Mouse (Mus musculus): ENCODE results near the gene Plekhh1. TPM values are rescaled to one million over a fixed set of nuclear protein-coding genes. Genes with fewer than 3 reads are reported as not detected.

Gene Plekhh1
- total RNA-seq, 1 experiment, result 11.2 TPM

DNA sequence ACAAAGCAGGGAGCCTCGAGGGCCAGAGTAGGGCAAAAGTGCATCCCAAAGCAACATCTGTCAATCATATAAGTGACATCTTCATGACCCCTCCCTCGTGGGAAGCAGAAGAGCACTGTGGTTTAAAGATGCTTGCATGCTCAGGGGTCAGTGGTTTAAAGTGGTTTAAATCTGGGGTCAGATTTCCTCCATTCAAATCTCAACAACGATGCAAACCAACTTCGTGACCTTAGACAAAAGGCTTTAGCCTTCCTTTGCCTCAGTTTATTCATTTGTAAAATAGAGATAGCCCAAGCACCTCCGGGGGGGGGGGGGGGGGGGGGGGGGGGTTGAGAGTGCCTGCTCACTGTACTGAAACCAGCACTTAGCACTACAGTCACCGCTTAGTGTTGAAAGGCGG lies 32.3 kb upstream of the Plekhh1 start:
- in situ Hi-C loops (cut with MboI; ENCODE audit: low sequenced_read_pairs in 2 of 2, unreplicated experiment in 2 of 2), result no loop called here
- TF ChIP-seq HCFC1 (IDR thresholded peaks at IDR 0.05; ENCODE audit: borderline replicate concordance, insufficient read depth, low read length), result no peak
- no peak for TF ChIP-seq ZNF384 (IDR thresholded peaks at IDR 0.05; ENCODE audit: low read depth, low read length)
- TF ChIP-seq ZC3H11A (IDR thresholded peaks at IDR 0.05; ENCODE audit: borderline replicate concordance, low read depth, low read length), result no peak
- no peak for TF ChIP-seq MAFK (IDR thresholded peaks at IDR 0.05; ENCODE audit: insufficient read depth, low read depth, low read length)
- TF ChIP-seq CHD2 (IDR thresholded peaks at IDR 0.05; ENCODE audit: low read depth, low read length), result no peak
- no peak overlapping the region for H3K27ac ChIP-seq (ENCODE audit: insufficient read depth, low read depth, low read length, poor library complexity, severe bottlenecking)

DNA sequence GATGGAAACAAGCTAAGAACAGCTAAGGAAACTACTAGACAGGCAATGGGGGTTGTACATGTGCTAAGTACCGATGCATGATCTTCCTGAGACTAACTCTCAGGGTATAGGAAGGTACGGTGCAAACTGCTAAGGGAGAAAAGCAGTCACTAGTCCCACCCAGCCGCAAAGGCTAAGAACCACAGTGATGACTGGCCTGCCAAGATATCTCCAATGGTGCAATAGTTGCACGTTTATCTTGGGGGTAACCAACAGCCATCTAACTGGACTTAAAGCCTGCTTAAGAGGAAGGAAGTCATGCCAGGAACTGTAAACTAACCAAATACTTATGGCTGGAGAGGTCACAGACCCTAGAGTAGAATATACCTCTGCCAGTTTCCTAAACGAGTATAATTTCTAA lies 26.6 kb upstream of the Plekhh1 start:
- DNase-seq (ENCODE audit: low read depth, low spot score), result no peak
- Histone ChIP-seq H3K9ac (ENCODE audit: insufficient read depth, low read depth, low read length, poor library complexity, severe bottlenecking) (no peak overlapping the region), H3K4me1 (ENCODE audit: control insufficient read depth in 2 of 2, insufficient read depth in 2 of 2, low read length in 2 of 2, poor library complexity in 1 of 2) (peaks cover 8 to 17% of the 10 kb centered on the region in 2 experiments; a peak in 3 of 4 replicates), H3K4me3 (ENCODE audit: insufficient read depth in 1 of 2, low read depth in 1 of 2, low read length in 2 of 2, poor library complexity in 1 of 2, severe bottlenecking in 1 of 2) (no peak overlapping the region), H3K27ac (ENCODE audit: insufficient read depth, low read depth, low read length, poor library complexity, severe bottlenecking) (no peak overlapping the region), H3K36me3 (ENCODE audit: control insufficient read depth, insufficient read depth, low read length, poor library complexity, severe bottlenecking) (no peaks in the 10 kb centered on the region), H3K9me3 (ENCODE audit: control insufficient read depth, insufficient read depth, low read depth, low read length) (no peaks in the 10 kb centered on the region)
- TF ChIP-seq MAFK (IDR thresholded peaks at IDR 0.05; ENCODE audit: insufficient read depth, low read depth, low read length) (no peak), CHD2 (IDR thresholded peaks at IDR 0.05; ENCODE audit: low read depth, low read length) (no peak), ZNF384 (IDR thresholded peaks at IDR 0.05; ENCODE audit: low read depth, low read length) (no peak), HCFC1 (IDR thresholded peaks at IDR 0.05; ENCODE audit: borderline replicate concordance, insufficient read depth, low read length) (no peak), ZC3H11A (IDR thresholded peaks at IDR 0.05; ENCODE audit: borderline replicate concordance, low read depth, low read length) (no peak)
- in situ Hi-C loops (cut with MboI; ENCODE audit: low sequenced_read_pairs in 2 of 2, unreplicated experiment in 2 of 2), result no loop called here

More for the DNA sequence above, 32.3 kb upstream of the Plekhh1 start:
- Histone ChIP-seq H3K9me3 (ENCODE audit: control insufficient read depth, insufficient read depth, low read depth, low read length) (no peaks in the 10 kb centered on the region), H3K4me3 (ENCODE audit: insufficient read depth in 1 of 2, low read depth in 1 of 2, low read length in 2 of 2, poor library complexity in 1 of 2, severe bottlenecking in 1 of 2) (no peak overlapping the region), H3K9ac (ENCODE audit: insufficient read depth, low read depth, low read length, poor library complexity, severe bottlenecking) (no peak overlapping the region), H3K4me1 (ENCODE audit: control insufficient read depth in 2 of 2, insufficient read depth in 2 of 2, low read length in 2 of 2, poor library complexity in 1 of 2) (peaks cover 15 to 24% of the 10 kb centered on the region in 2 experiments; a peak in 3 of 4 replicates), H3K36me3 (ENCODE audit: control insufficient read depth, insufficient read depth, low read length, poor library complexity, severe bottlenecking) (no peaks in the 10 kb centered on the region)
- DNase-seq (ENCODE audit: low read depth, low spot score), result no peak

DNA sequence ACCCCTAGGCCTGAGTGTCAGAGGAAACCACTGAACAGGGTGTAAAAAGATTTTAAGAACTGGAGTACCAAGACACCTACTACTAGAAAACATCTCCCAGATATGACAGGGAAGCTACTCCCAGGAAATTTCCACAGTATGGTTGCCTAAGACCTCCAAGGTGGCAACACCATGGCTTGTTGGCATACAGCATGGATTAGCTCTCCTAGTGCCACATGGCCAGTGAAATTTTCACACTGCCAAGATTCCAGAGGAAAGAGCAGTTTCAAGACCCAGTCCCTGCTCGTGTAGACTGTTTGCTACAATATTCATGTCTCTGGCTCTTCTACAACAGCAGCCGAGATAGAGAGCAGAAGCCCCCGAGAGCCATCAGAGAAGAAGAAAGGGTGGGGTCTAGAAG lies 26.0 kb upstream of the Plekhh1 start:
- in situ Hi-C loops (cut with MboI; ENCODE audit: low sequenced_read_pairs in 2 of 2, unreplicated experiment in 2 of 2), result no loop called here
- H3K4me1 ChIP-seq (ENCODE audit: control insufficient read depth in 2 of 2, insufficient read depth in 2 of 2, low read length in 2 of 2, poor library complexity in 1 of 2), result peaks cover 3 to 11% of the 10 kb centered on the region in 2 experiments; a peak in 3 of 4 replicates
- H3K27ac ChIP-seq (ENCODE audit: insufficient read depth, low read depth, low read length, poor library complexity, severe bottlenecking), result no peak overlapping the region
- no peak overlapping the region for H3K4me3 ChIP-seq (ENCODE audit: insufficient read depth in 1 of 2, low read depth in 1 of 2, low read length in 2 of 2, poor library complexity in 1 of 2, severe bottlenecking in 1 of 2)
- no peak for DNase-seq (ENCODE audit: low read depth, low spot score)
- H3K9ac ChIP-seq (ENCODE audit: insufficient read depth, low read depth, low read length, poor library complexity, severe bottlenecking), result no peak overlapping the region
- H3K36me3 ChIP-seq (ENCODE audit: control insufficient read depth, insufficient read depth, low read length, poor library complexity, severe bottlenecking), result no peaks in the 10 kb centered on the region
- TF ChIP-seq ZC3H11A (IDR thresholded peaks at IDR 0.05; ENCODE audit: borderline replicate concordance, low read depth, low read length) (no peak), CHD2 (IDR thresholded peaks at IDR 0.05; ENCODE audit: low read depth, low read length) (no peak), ZNF384 (IDR thresholded peaks at IDR 0.05; ENCODE audit: low read depth, low read length) (no peak), MAFK (IDR thresholded peaks at IDR 0.05; ENCODE audit: insufficient read depth, low read depth, low read length) (no peak), HCFC1 (IDR thresholded peaks at IDR 0.05; ENCODE audit: borderline replicate concordance, insufficient read depth, low read length) (no peak)
- no peaks in the 10 kb centered on the region for H3K9me3 ChIP-seq (ENCODE audit: control insufficient read depth, insufficient read depth, low read depth, low read length)

DNA sequence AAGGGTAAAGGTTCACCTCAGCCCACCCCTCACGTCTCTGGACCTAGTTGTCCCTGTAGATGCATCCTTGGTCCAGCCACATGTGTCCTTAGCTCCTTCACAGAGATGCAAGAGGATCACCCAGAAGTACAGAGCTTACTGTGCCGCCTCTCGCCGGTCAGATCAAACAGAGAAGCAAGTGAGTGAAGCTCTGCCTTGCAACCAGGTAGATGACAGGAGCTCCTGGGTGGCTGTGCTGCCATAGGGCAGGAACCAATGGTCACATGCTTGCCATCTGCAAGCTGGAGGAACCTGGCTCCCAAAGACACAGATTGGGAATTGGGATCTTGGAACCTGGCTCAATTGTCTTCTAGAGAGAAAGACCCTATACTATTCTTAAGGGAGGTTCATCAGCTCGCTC lies 23.5 kb upstream of the Plekhh1 start:
- peaks cover 0 to 4% of the 10 kb centered on the region in 2 experiments; a peak in 3 of 4 replicates for H3K4me1 ChIP-seq (ENCODE audit: control insufficient read depth in 2 of 2, insufficient read depth in 2 of 2, low read length in 2 of 2, poor library complexity in 1 of 2)
- H3K36me3 ChIP-seq (ENCODE audit: control insufficient read depth, insufficient read depth, low read length, poor library complexity, severe bottlenecking), result no peaks in the 10 kb centered on the region
- H3K9ac ChIP-seq (ENCODE audit: insufficient read depth, low read depth, low read length, poor library complexity, severe bottlenecking), result no peak overlapping the region
- H3K27ac ChIP-seq (ENCODE audit: insufficient read depth, low read depth, low read length, poor library complexity, severe bottlenecking), result no peak overlapping the region
- in situ Hi-C loops (cut with MboI; ENCODE audit: low sequenced_read_pairs in 2 of 2, unreplicated experiment in 2 of 2), result no loop called here
- DNase-seq (ENCODE audit: low read depth, low spot score), result no peak
- H3K9me3 ChIP-seq (ENCODE audit: control insufficient read depth, insufficient read depth, low read depth, low read length), result no peaks in the 10 kb centered on the region
- TF ChIP-seq HCFC1 (IDR thresholded peaks at IDR 0.05; ENCODE audit: borderline replicate concordance, insufficient read depth, low read length) (no peak), ZNF384 (IDR thresholded peaks at IDR 0.05; ENCODE audit: low read depth, low read length) (no peak), MAFK (IDR thresholded peaks at IDR 0.05; ENCODE audit: insufficient read depth, low read depth, low read length) (no peak), ZC3H11A (IDR thresholded peaks at IDR 0.05; ENCODE audit: borderline replicate concordance, low read depth, low read length) (no peak), CHD2 (IDR thresholded peaks at IDR 0.05; ENCODE audit: low read depth, low read length) (no peak)
- H3K4me3 ChIP-seq (ENCODE audit: insufficient read depth in 1 of 2, low read depth in 1 of 2, low read length in 2 of 2, poor library complexity in 1 of 2, severe bottlenecking in 1 of 2), result no peak overlapping the region

DNA sequence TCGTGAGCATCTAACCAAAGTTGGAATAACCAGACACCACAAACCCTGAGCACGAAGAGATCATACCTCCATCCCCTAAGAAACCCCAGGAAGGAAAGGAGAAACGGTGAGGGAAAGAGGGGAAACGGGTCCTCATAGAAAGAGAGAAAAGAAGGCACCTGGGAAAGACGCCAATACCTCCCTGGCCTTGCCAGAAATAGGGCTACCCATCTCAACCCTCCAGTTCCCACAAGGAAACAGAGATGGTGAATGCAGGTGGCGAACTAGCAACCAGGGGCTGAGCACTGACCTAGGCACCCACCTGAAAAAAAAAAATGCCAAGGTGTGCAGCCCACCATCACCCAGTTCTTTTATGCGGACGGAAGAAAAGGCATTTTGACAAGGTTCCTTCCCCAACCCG lies 22.9 kb upstream of the Plekhh1 start:
- in situ Hi-C loops (cut with MboI; ENCODE audit: low sequenced_read_pairs in 2 of 2, unreplicated experiment in 2 of 2), result no loop called here
- Histone ChIP-seq H3K4me1 (ENCODE audit: control insufficient read depth in 2 of 2, insufficient read depth in 2 of 2, low read length in 2 of 2, poor library complexity in 1 of 2) (peaks cover 0 to 4% of the 10 kb centered on the region in 2 experiments; a peak in 3 of 4 replicates), H3K9me3 (ENCODE audit: control insufficient read depth, insufficient read depth, low read depth, low read length) (no peaks in the 10 kb centered on the region), H3K36me3 (ENCODE audit: control insufficient read depth, insufficient read depth, low read length, poor library complexity, severe bottlenecking) (no peaks in the 10 kb centered on the region), H3K27ac (ENCODE audit: insufficient read depth, low read depth, low read length, poor library complexity, severe bottlenecking) (no peak overlapping the region), H3K4me3 (ENCODE audit: insufficient read depth in 1 of 2, low read depth in 1 of 2, low read length in 2 of 2, poor library complexity in 1 of 2, severe bottlenecking in 1 of 2) (peak overlapping the region; percentile 92 to 95), H3K9ac (ENCODE audit: insufficient read depth, low read depth, low read length, poor library complexity, severe bottlenecking) (no peak overlapping the region)
- DNase-seq (ENCODE audit: low read depth, low spot score), result no peak
- TF ChIP-seq HCFC1 (IDR thresholded peaks at IDR 0.05; ENCODE audit: borderline replicate concordance, insufficient read depth, low read length), result no peak
- no peak for TF ChIP-seq MAFK (IDR thresholded peaks at IDR 0.05; ENCODE audit: insufficient read depth, low read depth, low read length)
- no peak for TF ChIP-seq ZC3H11A (IDR thresholded peaks at IDR 0.05; ENCODE audit: borderline replicate concordance, low read depth, low read length)
- no peak for TF ChIP-seq CHD2 (IDR thresholded peaks at IDR 0.05; ENCODE audit: low read depth, low read length)
- no peak for TF ChIP-seq ZNF384 (IDR thresholded peaks at IDR 0.05; ENCODE audit: low read depth, low read length)
